Mouse (Mus musculus): ENCODE results near the gene Patj.

The Patj gene

GRCm38 (mm10) chr4:98726590-98727237, 331.1 kb downstream of the Patj start, which contains the start of gene L1td1:
L1td1 (plus strand) TSS chr4:98726734.
- H3K4me3 ChIP-seq (replicated peaks; ENCODE audit: low read length), result peak within 1 kb of the TSS; percentile 97
- H3K4me1 ChIP-seq (replicated peaks; ENCODE audit: low read depth, low read length), result peaks cover 43% of the 10 kb centered on the region
- peaks cover 30% of the 10 kb centered on the region for H3K36me3 ChIP-seq (ENCODE audit: insufficient read depth, low read length)
- no peak for TF ChIP-seq NANOG (IDR thresholded peaks at IDR 0.05; ENCODE audit: borderline replicate concordance, low read length)
- no peak for TF ChIP-seq CTCF (conservative IDR thresholded peaks at IDR 0.05; ENCODE audit: low read length)
- TF ChIP-seq POU5F1 (IDR thresholded peaks at IDR 0.05; ENCODE audit: borderline replicate concordance, low read length), result no peak
- H3K9me3 ChIP-seq (ENCODE audit: low read length), result no peaks in the 10 kb centered on the region
- H3K27me3 ChIP-seq (ENCODE audit: insufficient read depth, low read length), result no peaks in the 10 kb centered on the region

DNA sequence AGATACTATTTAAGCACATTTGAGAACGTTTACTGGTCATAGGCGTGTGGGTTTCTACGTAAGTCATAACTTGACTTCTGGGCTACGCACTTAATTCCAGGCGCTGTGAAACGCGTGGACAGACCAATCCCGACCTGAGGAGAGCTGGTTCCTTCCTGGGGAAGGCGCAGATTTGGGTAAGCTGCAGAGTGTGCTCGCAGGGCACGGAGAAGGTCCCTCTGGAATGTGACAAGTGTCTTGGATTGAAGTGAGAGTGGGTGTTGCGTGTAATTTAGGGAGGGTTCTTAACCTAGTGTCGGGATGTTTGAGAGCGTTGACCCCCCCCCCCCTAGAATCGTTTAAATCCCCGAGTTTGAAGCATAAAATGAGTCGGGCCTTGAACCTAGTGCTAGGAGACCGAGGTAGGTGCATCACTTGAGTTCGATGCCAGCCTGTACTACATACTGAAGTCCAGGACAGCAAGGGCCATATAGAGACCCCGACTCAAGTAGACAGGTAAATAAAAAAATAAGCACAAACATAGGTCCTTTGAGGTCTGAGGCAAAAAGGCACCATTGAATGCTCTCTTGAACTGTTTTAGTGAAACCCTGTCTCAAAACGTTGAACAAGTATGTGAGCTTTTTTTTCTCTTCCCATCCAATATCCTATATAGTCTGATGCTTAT, 331.8 kb downstream of the Patj start:
- TF ChIP-seq NANOG (IDR thresholded peaks at IDR 0.05; ENCODE audit: borderline replicate concordance, low read length) (no peak), POU5F1 (IDR thresholded peaks at IDR 0.05; ENCODE audit: borderline replicate concordance, low read length) (no peak), CTCF (conservative IDR thresholded peaks at IDR 0.05; ENCODE audit: low read length) (no peak)
- Histone ChIP-seq H3K27me3 (ENCODE audit: insufficient read depth, low read length) (no peaks in the 10 kb centered on the region), H3K9me3 (ENCODE audit: low read length) (no peaks in the 10 kb centered on the region), H3K4me1 (replicated peaks; ENCODE audit: low read depth, low read length) (peaks cover 42% of the 10 kb centered on the region), H3K4me3 (replicated peaks; ENCODE audit: low read length) (peak overlapping the region; percentile 97), H3K36me3 (ENCODE audit: insufficient read depth, low read length) (peaks cover 35% of the 10 kb centered on the region)

DNA sequence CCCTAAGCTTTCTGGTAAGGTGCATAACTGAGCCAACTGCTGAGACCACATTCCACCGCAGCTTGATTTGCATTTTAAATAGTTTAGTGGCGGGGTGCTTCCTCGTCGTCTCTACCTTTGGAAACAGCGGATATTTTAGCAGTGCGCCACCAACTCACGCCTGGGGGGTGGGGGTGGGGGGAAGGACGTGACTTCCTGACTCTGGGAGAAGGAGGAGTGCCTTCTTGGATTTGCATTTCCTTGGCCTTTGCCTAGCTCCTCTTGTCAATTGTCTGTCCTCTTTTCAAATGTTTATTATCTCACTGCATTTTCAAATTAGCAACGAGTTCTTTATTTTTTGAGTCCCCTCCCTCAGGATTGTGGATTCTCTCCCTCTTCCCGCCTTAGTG, 332.4 kb downstream of the Patj start:
- peaks cover 42% of the 10 kb centered on the region for H3K4me1 ChIP-seq (replicated peaks; ENCODE audit: low read depth, low read length)
- no peaks in the 10 kb centered on the region for H3K27me3 ChIP-seq (ENCODE audit: insufficient read depth, low read length)
- TF ChIP-seq POU5F1 (IDR thresholded peaks at IDR 0.05; ENCODE audit: borderline replicate concordance, low read length), result no peak
- no peak for TF ChIP-seq NANOG (IDR thresholded peaks at IDR 0.05; ENCODE audit: borderline replicate concordance, low read length)
- no peak for TF ChIP-seq CTCF (conservative IDR thresholded peaks at IDR 0.05; ENCODE audit: low read length)
- H3K36me3 ChIP-seq (ENCODE audit: insufficient read depth, low read length), result peaks cover 40% of the 10 kb centered on the region
- H3K9me3 ChIP-seq (ENCODE audit: low read length), result no peaks in the 10 kb centered on the region
- peak overlapping the region; percentile 97 for H3K4me3 ChIP-seq (replicated peaks; ENCODE audit: low read length)

GRCm38 (mm10) chr4:98728716-98729115, 333.1 kb downstream of the Patj start:
- no peaks in the 10 kb centered on the region for H3K9me3 ChIP-seq (ENCODE audit: low read length)
- peaks cover 47% of the 10 kb centered on the region for H3K4me1 ChIP-seq (replicated peaks; ENCODE audit: low read depth, low read length)
- H3K27me3 ChIP-seq (ENCODE audit: insufficient read depth, low read length), result no peaks in the 10 kb centered on the region
- peak overlapping the region; percentile 97 for H3K4me3 ChIP-seq (replicated peaks; ENCODE audit: low read length)
- TF ChIP-seq NANOG (IDR thresholded peaks at IDR 0.05; ENCODE audit: borderline replicate concordance, low read length) (no peak), CTCF (conservative IDR thresholded peaks at IDR 0.05; ENCODE audit: low read length) (no peak), POU5F1 (IDR thresholded peaks at IDR 0.05; ENCODE audit: borderline replicate concordance, low read length) (no peak)
- peaks cover 48% of the 10 kb centered on the region for H3K36me3 ChIP-seq (ENCODE audit: insufficient read depth, low read length)

GRCm38 (mm10) chr4:98733660-98734059, 338.1 kb downstream of the Patj start:
- no peak for TF ChIP-seq CTCF (conservative IDR thresholded peaks at IDR 0.05; ENCODE audit: low read length)
- no peak for TF ChIP-seq POU5F1 (IDR thresholded peaks at IDR 0.05; ENCODE audit: borderline replicate concordance, low read length)
- TF ChIP-seq NANOG (IDR thresholded peaks at IDR 0.05; ENCODE audit: borderline replicate concordance, low read length), result no peak
- no peaks in the 10 kb centered on the region for H3K27me3 ChIP-seq (ENCODE audit: insufficient read depth, low read length)
- no peaks in the 10 kb centered on the region for H3K9me3 ChIP-seq (ENCODE audit: low read length)
- H3K4me3 ChIP-seq (replicated peaks; ENCODE audit: low read length), result peak overlapping the region; percentile 74
- peaks cover 75% of the 10 kb centered on the region for H3K4me1 ChIP-seq (replicated peaks; ENCODE audit: low read depth, low read length)
- H3K36me3 ChIP-seq (ENCODE audit: insufficient read depth, low read length), result peaks cover 93% of the 10 kb centered on the region

GRCm38 (mm10) chr4:98739753-98740152, 344.2 kb downstream of the Patj start:
- Histone ChIP-seq H3K36me3 (ENCODE audit: insufficient read depth, low read length) (peaks cover 74% of the 10 kb centered on the region), H3K9me3 (ENCODE audit: low read length) (no peaks in the 10 kb centered on the region), H3K27me3 (ENCODE audit: insufficient read depth, low read length) (no peaks in the 10 kb centered on the region), H3K4me3 (replicated peaks; ENCODE audit: low read length) (no peak overlapping the region), H3K4me1 (replicated peaks; ENCODE audit: low read depth, low read length) (peaks cover 84% of the 10 kb centered on the region)
- TF ChIP-seq POU5F1 (IDR thresholded peaks at IDR 0.05; ENCODE audit: borderline replicate concordance, low read length) (no peak), NANOG (IDR thresholded peaks at IDR 0.05; ENCODE audit: borderline replicate concordance, low read length) (no peak)

GRCm38 (mm10) chr4:98743209-98743905, 347.8 kb downstream of the Patj start:
- no peak for TF ChIP-seq POU5F1 (IDR thresholded peaks at IDR 0.05; ENCODE audit: borderline replicate concordance, low read length)
- no peak for TF ChIP-seq CTCF (conservative IDR thresholded peaks at IDR 0.05; ENCODE audit: low read length)
- TF ChIP-seq NANOG (IDR thresholded peaks at IDR 0.05; ENCODE audit: borderline replicate concordance, low read length), result no peak
- Histone ChIP-seq H3K36me3 (ENCODE audit: insufficient read depth, low read length) (peaks cover 38% of the 10 kb centered on the region), H3K4me3 (replicated peaks; ENCODE audit: low read length) (no peak overlapping the region), H3K27me3 (ENCODE audit: insufficient read depth, low read length) (no peaks in the 10 kb centered on the region), H3K9me3 (ENCODE audit: low read length) (no peaks in the 10 kb centered on the region), H3K4me1 (replicated peaks; ENCODE audit: low read depth, low read length) (peaks cover 65% of the 10 kb centered on the region)

- no peak for TF ChIP-seq NANOG (IDR thresholded peaks at IDR 0.05; ENCODE audit: borderline replicate concordance, low read length)
- TF ChIP-seq POU5F1 (IDR thresholded peaks at IDR 0.05; ENCODE audit: borderline replicate concordance, low read length), result no peak
- TF ChIP-seq CTCF (conservative IDR thresholded peaks at IDR 0.05; ENCODE audit: low read length), result no peak
- H3K4me1 ChIP-seq (replicated peaks; ENCODE audit: low read depth, low read length), result peaks cover 63% of the 10 kb centered on the region
- no peak overlapping the region for H3K4me3 ChIP-seq (replicated peaks; ENCODE audit: low read length)
Observed at GRCm38 (mm10) chr4:98743906-98744210, 348.3 kb downstream of the Patj start.

More at GRCm38 (mm10) chr4:98743906-98744210, 348.3 kb downstream of the Patj start:
- H3K36me3 ChIP-seq (ENCODE audit: insufficient read depth, low read length), result peaks cover 33% of the 10 kb centered on the region
- H3K9me3 ChIP-seq (ENCODE audit: low read length), result no peaks in the 10 kb centered on the region
- H3K27me3 ChIP-seq (ENCODE audit: insufficient read depth, low read length), result no peaks in the 10 kb centered on the region

All from E14TG2a.4 (cell line).